Mouse (Mus musculus) heart, postnatal 4 days (tissue): Measurements from ENCODE around the gene Dcaf11. TPM values are rescaled to one million over a fixed set of nuclear protein-coding genes. Genes with fewer than 3 reads are reported as not detected.
A peak's percentile ranks its signal among the peaks of the same experiment; 100 is the strongest.

Experiments
- DNase-seq: peaks from one replicate; pipeline ENCODE4 v3.0.0; 2021
- total RNA-seq, 2 experiments: library from RNA; stranded (reverse); gene quantifications; 2 replicates each; pipeline ENCODE4 v1.2.3; 2021

Gene Dcaf11
- total RNA-seq = 10 to 100 TPM; 60.8 to 63.0 TPM

GRCm38 (mm10) chr14:55559799-55560201 lies at the start of gene Dcaf11:
Dcaf11 (plus strand) TSS chr14:55560006.
- peak; percentile 93 for DNase-seq

GRCm38 (mm10) chr14:55510125-55510731 lies 49.6 kb upstream of the Dcaf11 start, which contains the start of gene Cpne6:
Cpne6 (plus strand) TSS chr14:55510445.
- DNase-seq = no peak

- no peak for DNase-seq
Observed at GRCm38 (mm10) chr14:55511037-55511436, 48.8 kb upstream of the Dcaf11 start.

GRCm38 (mm10) chr14:55513927-55514326 lies 45.9 kb upstream of the Dcaf11 start:
- no peak for DNase-seq

GRCm38 (mm10) chr14:55515846-55516245 lies 44.0 kb upstream of the Dcaf11 start:
- no peak for DNase-seq

- no peak for DNase-seq
Observed at GRCm38 (mm10) chr14:55518897-55519296, 40.9 kb upstream of the Dcaf11 start.

- DNase-seq = no peak
Observed at GRCm38 (mm10) chr14:55519604-55520003, 40.2 kb upstream of the Dcaf11 start.

- DNase-seq = peak; percentile 27
Observed at GRCm38 (mm10) chr14:55520451-55521361, 39.1 kb upstream of the Dcaf11 start.

- no peak for DNase-seq
Observed at GRCm38 (mm10) chr14:55524062-55524461, 35.7 kb upstream of the Dcaf11 start.

- no peak for DNase-seq
Observed at GRCm38 (mm10) chr14:55524785-55525184, 35.0 kb upstream of the Dcaf11 start, which contains the start of gene Nrl. Nrl (minus strand) TSS chr14:55524981.

GRCm38 (mm10) chr14:55526674-55527073 lies 33.1 kb upstream of the Dcaf11 start:
- no peak for DNase-seq

- peak; percentile 31 for DNase-seq
Observed at GRCm38 (mm10) chr14:55527940-55528339, 31.9 kb upstream of the Dcaf11 start.

- DNase-seq = peak; percentile 68
Observed at GRCm38 (mm10) chr14:55536116-55536745, 23.6 kb upstream of the Dcaf11 start.

GRCm38 (mm10) chr14:55540067-55540786 lies 19.6 kb upstream of the Dcaf11 start, which contains the start of gene Pck2:
Pck2 (plus strand) TSS chr14:55540266.
- peak; percentile 88 for DNase-seq

GRCm38 (mm10) chr14:55540787-55541321 lies 19.0 kb upstream of the Dcaf11 start:
- DNase-seq = peak; percentile 93

GRCm38 (mm10) chr14:55542268-55542667 lies 17.5 kb upstream of the Dcaf11 start:
- DNase-seq = no peak

GRCm38 (mm10) chr14:55544334-55544733 lies 15.5 kb upstream of the Dcaf11 start:
- DNase-seq = peak; percentile 28

GRCm38 (mm10) chr14:55550191-55550590 lies 9.6 kb upstream of the Dcaf11 start:
- no peak for DNase-seq

- DNase-seq = no peak
Observed at GRCm38 (mm10) chr14:55551347-55551746, 8.5 kb upstream of the Dcaf11 start.

GRCm38 (mm10) chr14:55551794-55552193 lies 8.0 kb upstream of the Dcaf11 start:
- no peak for DNase-seq

GRCm38 (mm10) chr14:55554635-55555034 lies 5.2 kb upstream of the Dcaf11 start:
- DNase-seq = no peak

- DNase-seq = no peak
Observed at GRCm38 (mm10) chr14:55555788-55556187, 4.0 kb upstream of the Dcaf11 start.
